In the genomic region with DNA sequence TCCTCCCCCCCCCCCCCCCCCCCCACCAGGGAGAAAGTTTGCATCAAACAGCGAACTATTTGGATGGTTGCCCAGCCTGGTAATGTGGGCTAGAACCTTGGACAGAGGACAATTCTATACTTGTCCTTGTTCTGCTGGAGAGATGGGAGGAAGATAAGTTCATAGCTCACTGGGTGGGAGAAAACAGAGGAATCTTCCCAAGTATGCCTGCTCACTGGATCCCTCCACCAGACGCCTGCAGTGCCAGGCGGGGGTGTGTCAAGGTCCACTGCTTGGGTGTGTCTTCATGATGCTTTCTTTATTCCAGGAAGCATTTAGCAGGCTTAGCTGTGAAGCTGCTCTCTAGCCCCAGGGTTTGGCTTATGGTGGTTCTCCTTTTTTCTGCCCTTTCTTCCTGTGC, we compare ENCODE assay signal across 8 mouse cellular contexts. TPM values are rescaled to one million over a fixed set of nuclear protein-coding genes. Genes with fewer than 3 reads are reported as not detected.
DNase-seq lines count a peak whose midpoint lies in the region; ATAC-seq lines count a peak whose summit lies in the region.

No protein-coding gene starts in this region.

- H3K4me3 ChIP-seq in hindbrain, embryonic 12.5 days = no peak overlapping the region
- H3K4me3 ChIP-seq in liver, embryonic 16.5 days (ENCODE audit: low read depth, low read length) = no peak overlapping the region
- no peak overlapping the region for H3K4me3 ChIP-seq in stomach, embryonic 14.5 days (ENCODE audit: low read depth, low read length)

- H3K27ac ChIP-seq in hindbrain, embryonic 12.5 days = peak overlapping the region; percentile 79
- H3K27ac ChIP-seq in liver, embryonic 16.5 days (ENCODE audit: low read length) = no peak overlapping the region
- peak overlapping the region; percentile 28; the same call in 1 of the 2 replicates for H3K27ac ChIP-seq in stomach, embryonic 14.5 days (ENCODE audit: low read length)

- ATAC-seq in frontal cortex, adult (ENCODE audit: low TSS enrichment) = peak; percentile 45
- peak; percentile 43 for ATAC-seq in hindbrain, embryonic 12.5 days (ENCODE audit: low FRiP score)
- 0 out of 2 replicates have a peak, but pooled peaks have one; percentile 22 for ATAC-seq in liver, embryonic 16.5 days (ENCODE audit: low read depth)
- ATAC-seq in stomach, embryonic 14.5 days (ENCODE audit: insufficient number of reproducible peaks, insufficient read depth, low FRiP score, low read depth) = peak; percentile 43; the same call in 1 of the 2 replicates
- no peak for ATAC-seq in inflammation-experienced regulatory T-cells, adult 6 months

- DNase-seq in frontal cortex, postnatal 10 days (ENCODE audit: low spot score in 2 of 2) = no peak
- peak; percentile 38 for DNase-seq in urinary bladder, postnatal 14 days (ENCODE audit: low spot score)
- DNase-seq in urinary bladder, postnatal 10 days (ENCODE audit: low spot score) = no peak

- H3K4me1 ChIP-seq in hindbrain, embryonic 12.5 days = peaks cover 84% of the 10 kb centered on the region
- H3K4me1 ChIP-seq in liver, embryonic 16.5 days (ENCODE audit: control insufficient read depth, low read depth, low read length) = peaks cover 15% of the 10 kb centered on the region
- peaks cover 90% of the 10 kb centered on the region for H3K4me1 ChIP-seq in stomach, embryonic 14.5 days (ENCODE audit: control insufficient read depth, insufficient read depth, low read length)

- H3K4me2 ChIP-seq in hindbrain, embryonic 12.5 days (replicated peaks) = 0 out of 2 replicates have a peak overlapping the region, but pooled peaks have one; percentile 14
- no peak overlapping the region for H3K4me2 ChIP-seq in liver, embryonic 16.5 days (ENCODE audit: low read depth, low read length)
- H3K4me2 ChIP-seq in stomach, embryonic 14.5 days (replicated peaks; ENCODE audit: low read depth, low read length) = no peak overlapping the region

- no peak overlapping the region for H3K9ac ChIP-seq in hindbrain, embryonic 12.5 days
- H3K9ac ChIP-seq in liver, embryonic 16.5 days (ENCODE audit: low read depth, low read length) = no peak overlapping the region
- H3K9ac ChIP-seq in stomach, embryonic 14.5 days (replicated peaks; ENCODE audit: low read depth, low read length) = no peak overlapping the region

- H3K36me3 ChIP-seq in hindbrain, embryonic 12.5 days = no peaks in the 10 kb centered on the region
- H3K36me3 ChIP-seq in liver, embryonic 16.5 days (ENCODE audit: control insufficient read depth, insufficient read depth) = no peaks in the 10 kb centered on the region
- H3K36me3 ChIP-seq in stomach, embryonic 14.5 days (ENCODE audit: control insufficient read depth, insufficient read depth, low read length) = no peaks in the 10 kb centered on the region

- 10% methylated on average over 3 of the region's 3 CpGs for WGBS in hindbrain, embryonic 12.5 days
- 14% methylated on average over 3 of the region's 3 CpGs for WGBS in liver, embryonic 16.5 days (ENCODE audit: insufficient replicate concordance)
- WGBS in stomach, embryonic 14.5 days = 14% methylated on average over 3 of the region's 3 CpGs

- H3K9me3 ChIP-seq in hindbrain, embryonic 12.5 days (replicated peaks) = no peaks in the 10 kb centered on the region
- no peaks in the 10 kb centered on the region for H3K9me3 ChIP-seq in liver, embryonic 16.5 days (replicated peaks; ENCODE audit: control insufficient read depth, low read length)
- no peaks in the 10 kb centered on the region for H3K9me3 ChIP-seq in stomach, embryonic 14.5 days (ENCODE audit: control insufficient read depth, low read depth, low read length)

- H3K27me3 ChIP-seq in hindbrain, embryonic 12.5 days = no peaks in the 10 kb centered on the region
- no peaks in the 10 kb centered on the region for H3K27me3 ChIP-seq in liver, embryonic 16.5 days (ENCODE audit: control insufficient read depth, insufficient read depth, low read depth, low read length)
- H3K27me3 ChIP-seq in stomach, embryonic 14.5 days (ENCODE audit: control insufficient read depth, insufficient read depth, low read length) = no peaks in the 10 kb centered on the region

RNA-seq across cellular contexts. Expression of gene Sept11, which starts 34.5 kb away (rescaled TPM):
- polyA plus RNA-seq in hindbrain, embryonic 12.5 days (2016; fragmentation: Nextera tagmentation; extraction: Ambion mirVana) = 261 and 286 TPM in 2 replicates
- 20.4 and 21.4 TPM in 2 replicates for polyA plus RNA-seq in liver, embryonic 16.5 days (2015; fragmentation: Nextera tagmentation; extraction: Ambion mirVana)
- 176 and 186 TPM in 2 replicates for polyA plus RNA-seq in stomach, embryonic 14.5 days (2014; fragmentation: Nextera tagmentation; extraction: Ambion mirVana)
- polyA plus RNA-seq in inflammation-experienced regulatory T-cells, adult 6 months (2017; shearing (Covaris generic)) = 10 to 100 TPM; 28.0 to 72.7 (median 29.9) TPM
